Mouse (Mus musculus): Measurements from ENCODE around the gene Dpp10. TPM values are rescaled to one million over a fixed set of nuclear protein-coding genes. Genes with fewer than 3 reads are reported as not detected.

Gene Dpp10
- polyA plus RNA-seq, 1 experiment, result 0.24 TPM

DNA sequence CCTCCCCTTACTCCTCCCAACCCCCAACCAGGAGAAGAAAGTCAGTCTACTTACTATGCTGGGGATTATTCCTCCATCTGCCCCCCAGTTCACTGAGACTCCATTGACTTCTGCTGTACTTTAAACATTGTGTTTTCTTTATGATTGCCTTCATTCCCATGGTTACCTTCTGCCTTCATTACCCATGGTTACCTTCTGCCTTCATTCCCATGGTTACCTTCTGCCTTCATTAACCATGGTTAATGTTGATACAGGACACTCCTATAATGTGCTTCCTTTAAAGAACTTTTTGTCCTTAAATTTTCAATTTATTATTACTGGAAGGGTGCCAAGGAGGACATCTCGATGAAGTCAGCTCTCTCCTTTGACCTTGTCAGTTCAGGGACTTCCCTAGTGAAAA, 158.1 kb downstream of the Dpp10 start:
- 78% methylated on average over 1 of the region's 1 CpGs for WGBS
- DNase-seq, result no peak

DNA sequence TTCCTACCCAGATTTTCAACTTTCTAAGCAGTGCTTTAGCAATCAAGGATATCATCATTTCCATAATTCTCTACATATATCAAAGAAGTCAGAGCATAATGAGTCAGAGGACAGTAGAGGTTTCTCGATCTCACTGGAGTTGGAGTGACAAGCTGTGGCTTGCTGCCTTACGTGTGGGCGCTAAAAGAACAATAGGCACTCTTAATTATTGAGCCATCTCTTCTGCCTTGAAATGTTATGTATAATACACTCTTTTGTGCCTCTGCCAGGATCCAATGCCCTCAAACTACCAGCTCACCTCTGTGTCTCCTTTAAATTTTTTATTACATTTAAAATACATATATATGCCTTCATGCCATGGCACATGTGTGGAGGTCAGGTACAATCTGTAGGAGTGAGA, 198.5 kb downstream of the Dpp10 start:
- TF ChIP-seq CTCF (IDR thresholded peaks at IDR 0.05; ENCODE audit: borderline replicate concordance, control insufficient read depth, extremely low read depth, insufficient read depth, low read length, poor library complexity) (no peak), POLR2A (IDR thresholded peaks at IDR 0.05; ENCODE audit: control insufficient read depth, extremely low read depth, insufficient read depth, low read length, poor library complexity) (no peak)
- Histone ChIP-seq H3K36me3 (ENCODE audit: control insufficient read depth, insufficient read depth, low read length) (no peaks in the 10 kb centered on the region), H3K4me1 (replicated peaks; ENCODE audit: control insufficient read depth, insufficient read depth, low read length) (no peaks in the 10 kb centered on the region), H3K4me3 (ENCODE audit: control insufficient read depth, insufficient read depth, low read length) (no peak overlapping the region), H3K27ac (ENCODE audit: control insufficient read depth, insufficient read depth, low read length) (no peak overlapping the region), H3K27me3 (ENCODE audit: control insufficient read depth, insufficient read depth, low read length) (no peaks in the 10 kb centered on the region)
- DNase-seq, result no peak
- 92% methylated on average over 3 of the region's 3 CpGs for WGBS

More for the DNA sequence above, 158.1 kb downstream of the Dpp10 start:
- Histone ChIP-seq H3K4me1 (replicated peaks; ENCODE audit: control insufficient read depth, insufficient read depth, low read length) (no peaks in the 10 kb centered on the region), H3K27me3 (ENCODE audit: control insufficient read depth, insufficient read depth, low read length) (no peaks in the 10 kb centered on the region), H3K4me3 (ENCODE audit: control insufficient read depth, insufficient read depth, low read length) (no peak overlapping the region), H3K36me3 (ENCODE audit: control insufficient read depth, insufficient read depth, low read length) (no peaks in the 10 kb centered on the region), H3K27ac (ENCODE audit: control insufficient read depth, insufficient read depth, low read length) (no peak overlapping the region)
- TF ChIP-seq POLR2A (IDR thresholded peaks at IDR 0.05; ENCODE audit: control insufficient read depth, extremely low read depth, insufficient read depth, low read length, poor library complexity) (no peak), CTCF (IDR thresholded peaks at IDR 0.05; ENCODE audit: borderline replicate concordance, control insufficient read depth, extremely low read depth, insufficient read depth, low read length, poor library complexity) (no peak)

DNA sequence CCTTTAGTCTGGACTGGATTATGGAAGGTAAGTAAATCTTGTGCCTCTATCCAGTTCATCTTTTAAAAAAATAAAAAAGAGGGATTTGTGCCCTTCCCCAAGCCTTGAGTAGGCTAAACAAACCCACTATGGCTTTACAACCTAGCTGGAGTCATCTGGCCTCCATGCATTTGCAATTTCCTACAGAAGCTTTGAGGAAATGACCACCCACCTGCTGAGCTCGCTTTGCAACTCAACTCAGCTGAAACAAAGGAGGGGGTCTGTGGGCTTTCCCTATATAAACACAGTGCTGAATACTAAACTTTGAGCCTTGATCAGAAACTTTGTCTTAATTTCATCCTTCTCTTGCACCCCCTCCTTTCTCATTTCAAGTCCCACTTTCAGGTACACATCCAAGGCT, 244.2 kb downstream of the Dpp10 start:
- Histone ChIP-seq H3K27me3 (ENCODE audit: control insufficient read depth, insufficient read depth, low read length) (no peaks in the 10 kb centered on the region), H3K27ac (ENCODE audit: control insufficient read depth, insufficient read depth, low read length) (no peak overlapping the region), H3K4me1 (replicated peaks; ENCODE audit: control insufficient read depth, insufficient read depth, low read length) (no peaks in the 10 kb centered on the region), H3K4me3 (ENCODE audit: control insufficient read depth, insufficient read depth, low read length) (no peak overlapping the region), H3K36me3 (ENCODE audit: control insufficient read depth, insufficient read depth, low read length) (no peaks in the 10 kb centered on the region)
- TF ChIP-seq POLR2A (IDR thresholded peaks at IDR 0.05; ENCODE audit: control insufficient read depth, extremely low read depth, insufficient read depth, low read length, poor library complexity), result no peak
- no peak for TF ChIP-seq CTCF (IDR thresholded peaks at IDR 0.05; ENCODE audit: borderline replicate concordance, control insufficient read depth, extremely low read depth, insufficient read depth, low read length, poor library complexity)
- 27% methylated on average over 1 of the region's 1 CpGs for WGBS
- no peak for DNase-seq

GRCm38 (mm10) chr1:123765511-123765910, 279.8 kb downstream of the Dpp10 start:
- H3K27me3 ChIP-seq (ENCODE audit: control insufficient read depth, insufficient read depth, low read length), result no peaks in the 10 kb centered on the region
- 94% methylated on average over 2 of the region's 2 CpGs for WGBS
- H3K36me3 ChIP-seq (ENCODE audit: control insufficient read depth, insufficient read depth, low read length), result no peaks in the 10 kb centered on the region
- no peak for TF ChIP-seq POLR2A (IDR thresholded peaks at IDR 0.05; ENCODE audit: control insufficient read depth, extremely low read depth, insufficient read depth, low read length, poor library complexity)
- TF ChIP-seq CTCF (IDR thresholded peaks at IDR 0.05; ENCODE audit: borderline replicate concordance, control insufficient read depth, extremely low read depth, insufficient read depth, low read length, poor library complexity), result no peak
- no peak for DNase-seq
- no peak overlapping the region for H3K27ac ChIP-seq (ENCODE audit: control insufficient read depth, insufficient read depth, low read length)
- H3K4me1 ChIP-seq (replicated peaks; ENCODE audit: control insufficient read depth, insufficient read depth, low read length), result no peaks in the 10 kb centered on the region
- no peak overlapping the region for H3K4me3 ChIP-seq (ENCODE audit: control insufficient read depth, insufficient read depth, low read length)

DNA sequence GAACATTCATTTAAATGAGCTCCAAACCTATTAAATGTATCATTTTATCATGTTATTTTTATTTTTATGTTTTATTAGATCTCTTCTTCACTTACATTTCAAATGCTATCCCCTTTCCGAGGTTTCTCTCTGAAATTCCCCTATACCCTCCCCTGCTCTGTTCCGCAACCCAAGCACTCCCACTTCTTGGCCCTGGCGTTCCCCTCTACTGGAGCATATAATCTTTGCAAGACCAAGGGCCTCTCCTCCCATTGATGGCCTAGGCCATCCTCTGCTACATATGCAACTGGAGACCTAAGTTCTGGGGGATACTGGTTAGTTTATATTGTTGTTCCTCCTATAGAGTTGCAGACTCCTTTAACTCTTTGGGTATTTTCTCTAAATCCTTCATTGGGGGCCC, 283.1 kb downstream of the Dpp10 start:
- Histone ChIP-seq H3K27me3 (ENCODE audit: control insufficient read depth, insufficient read depth, low read length) (no peaks in the 10 kb centered on the region), H3K27ac (ENCODE audit: control insufficient read depth, insufficient read depth, low read length) (no peak overlapping the region), H3K36me3 (ENCODE audit: control insufficient read depth, insufficient read depth, low read length) (no peaks in the 10 kb centered on the region), H3K4me3 (ENCODE audit: control insufficient read depth, insufficient read depth, low read length) (no peak overlapping the region), H3K4me1 (replicated peaks; ENCODE audit: control insufficient read depth, insufficient read depth, low read length) (no peaks in the 10 kb centered on the region)
- no peak for DNase-seq
- WGBS, result 92% methylated on average over 3 of the region's 3 CpGs
- no peak for TF ChIP-seq POLR2A (IDR thresholded peaks at IDR 0.05; ENCODE audit: control insufficient read depth, extremely low read depth, insufficient read depth, low read length, poor library complexity)
- no peak for TF ChIP-seq CTCF (IDR thresholded peaks at IDR 0.05; ENCODE audit: borderline replicate concordance, control insufficient read depth, extremely low read depth, insufficient read depth, low read length, poor library complexity)

GRCm38 (mm10) chr1:123756055-123756454, 289.3 kb downstream of the Dpp10 start:
- no peak overlapping the region for H3K27ac ChIP-seq (ENCODE audit: control insufficient read depth, insufficient read depth, low read length)
- no peaks in the 10 kb centered on the region for H3K27me3 ChIP-seq (ENCODE audit: control insufficient read depth, insufficient read depth, low read length)
- no peak for DNase-seq
- TF ChIP-seq CTCF (IDR thresholded peaks at IDR 0.05; ENCODE audit: borderline replicate concordance, control insufficient read depth, extremely low read depth, insufficient read depth, low read length, poor library complexity) (no peak), POLR2A (IDR thresholded peaks at IDR 0.05; ENCODE audit: control insufficient read depth, extremely low read depth, insufficient read depth, low read length, poor library complexity) (no peak)
- H3K4me1 ChIP-seq (replicated peaks; ENCODE audit: control insufficient read depth, insufficient read depth, low read length), result no peaks in the 10 kb centered on the region
- H3K4me3 ChIP-seq (ENCODE audit: control insufficient read depth, insufficient read depth, low read length), result no peak overlapping the region
- no peaks in the 10 kb centered on the region for H3K36me3 ChIP-seq (ENCODE audit: control insufficient read depth, insufficient read depth, low read length)

GRCm38 (mm10) chr1:123707292-123707691, 338.1 kb downstream of the Dpp10 start:
- TF ChIP-seq POLR2A (IDR thresholded peaks at IDR 0.05; ENCODE audit: control insufficient read depth, extremely low read depth, insufficient read depth, low read length, poor library complexity), result no peak
- TF ChIP-seq CTCF (IDR thresholded peaks at IDR 0.05; ENCODE audit: borderline replicate concordance, control insufficient read depth, extremely low read depth, insufficient read depth, low read length, poor library complexity), result no peak
- H3K27me3 ChIP-seq (ENCODE audit: control insufficient read depth, insufficient read depth, low read length), result no peaks in the 10 kb centered on the region

More at GRCm38 (mm10) chr1:123707292-123707691, 338.1 kb downstream of the Dpp10 start:
- WGBS, result 78% methylated on average over 3 of the region's 3 CpGs
- Histone ChIP-seq H3K4me3 (ENCODE audit: control insufficient read depth, insufficient read depth, low read length) (no peak overlapping the region), H3K4me1 (replicated peaks; ENCODE audit: control insufficient read depth, insufficient read depth, low read length) (no peaks in the 10 kb centered on the region), H3K36me3 (ENCODE audit: control insufficient read depth, insufficient read depth, low read length) (no peaks in the 10 kb centered on the region), H3K27ac (ENCODE audit: control insufficient read depth, insufficient read depth, low read length) (no peak overlapping the region)
- DNase-seq, result no peak

All from thymus, adult 2 months (tissue).